Mouse (Mus musculus): ENCODE results near the gene Lhx1. TPM values are rescaled to one million over a fixed set of nuclear protein-coding genes. Genes with fewer than 3 reads are reported as not detected.

The Lhx1 gene
- total RNA-seq, 2 experiments from 2014 or later = 0.27 to 0.28 TPM

- DNase-seq (ENCODE audit: low spot score in 2 of 2) = no peak
These were observed 27.4 kb downstream of the Lhx1 start for GRCm38 (mm10) chr11:84497944-84498343.

DNA sequence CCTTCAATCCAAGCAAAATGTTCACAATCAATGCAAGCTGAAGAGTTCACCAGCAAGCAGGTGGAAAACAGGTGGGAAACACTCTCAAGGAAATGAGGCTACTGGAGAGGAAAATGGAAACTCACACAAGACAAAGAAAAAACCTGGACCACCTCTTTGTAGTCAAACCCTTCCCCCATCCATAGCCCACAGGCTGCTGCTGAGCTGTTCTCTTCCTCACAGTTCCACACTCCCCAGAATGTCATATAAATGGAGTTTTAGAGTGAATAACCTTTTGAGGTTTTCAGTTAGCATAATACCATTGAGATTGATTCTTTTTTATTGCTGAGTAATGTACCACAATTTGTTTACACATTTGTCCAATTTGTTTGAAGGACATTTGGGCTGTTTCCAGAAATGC lies 28.4 kb downstream of the Lhx1 start:
- no peak for DNase-seq (ENCODE audit: low spot score in 2 of 2)

GRCm38 (mm10) chr11:84495774-84496173 lies 29.6 kb downstream of the Lhx1 start:
- DNase-seq (ENCODE audit: low spot score in 2 of 2) = no peak

DNA sequence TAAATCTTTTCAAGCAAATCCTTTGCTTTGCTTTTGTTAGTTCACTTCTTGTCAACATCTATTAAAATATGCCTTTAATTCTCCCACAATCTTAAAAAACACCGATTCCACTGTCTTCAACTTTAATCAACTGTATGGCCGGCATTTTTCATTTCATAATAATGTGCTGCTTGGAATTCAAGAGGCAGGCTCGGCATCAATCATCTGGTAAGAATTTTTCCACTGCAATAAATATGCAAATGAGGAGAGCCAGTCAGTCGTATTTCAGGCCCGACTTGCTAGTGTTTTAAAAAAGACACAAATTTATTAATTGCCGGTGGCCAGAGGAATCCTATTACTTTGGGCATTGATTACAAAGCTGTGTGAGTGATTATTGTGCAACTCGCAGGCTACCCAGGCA lies 43.7 kb downstream of the Lhx1 start:
- no peak for DNase-seq (ENCODE audit: low spot score in 2 of 2)

- no peak for DNase-seq (ENCODE audit: low spot score in 2 of 2)
These were observed 44.9 kb downstream of the Lhx1 start for GRCm38 (mm10) chr11:84480451-84480850.

GRCm38 (mm10) chr11:84476641-84477040 lies 48.7 kb downstream of the Lhx1 start:
- no peak for DNase-seq (ENCODE audit: low spot score in 2 of 2)

DNA sequence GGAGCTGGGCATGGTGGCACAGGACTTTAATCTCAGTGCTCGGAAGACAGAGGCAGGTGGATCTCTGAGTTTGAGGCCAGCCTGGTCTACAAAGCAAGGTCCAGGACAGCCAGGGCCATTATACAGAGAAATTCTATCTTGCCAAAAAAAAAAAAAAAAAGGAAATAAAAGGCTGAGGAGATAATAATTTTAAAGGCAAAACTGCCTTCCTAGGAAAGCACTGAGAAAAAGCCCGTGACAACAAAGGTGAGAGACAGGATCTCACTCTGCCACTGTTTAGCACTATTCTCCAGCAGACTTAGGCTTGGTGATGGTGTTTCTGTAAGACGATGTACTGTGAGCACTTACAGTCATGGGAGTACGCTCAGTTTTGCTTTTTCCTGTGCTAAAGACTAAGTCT lies 49.3 kb downstream of the Lhx1 start:
- no peak for DNase-seq (ENCODE audit: low spot score in 2 of 2)

DNA sequence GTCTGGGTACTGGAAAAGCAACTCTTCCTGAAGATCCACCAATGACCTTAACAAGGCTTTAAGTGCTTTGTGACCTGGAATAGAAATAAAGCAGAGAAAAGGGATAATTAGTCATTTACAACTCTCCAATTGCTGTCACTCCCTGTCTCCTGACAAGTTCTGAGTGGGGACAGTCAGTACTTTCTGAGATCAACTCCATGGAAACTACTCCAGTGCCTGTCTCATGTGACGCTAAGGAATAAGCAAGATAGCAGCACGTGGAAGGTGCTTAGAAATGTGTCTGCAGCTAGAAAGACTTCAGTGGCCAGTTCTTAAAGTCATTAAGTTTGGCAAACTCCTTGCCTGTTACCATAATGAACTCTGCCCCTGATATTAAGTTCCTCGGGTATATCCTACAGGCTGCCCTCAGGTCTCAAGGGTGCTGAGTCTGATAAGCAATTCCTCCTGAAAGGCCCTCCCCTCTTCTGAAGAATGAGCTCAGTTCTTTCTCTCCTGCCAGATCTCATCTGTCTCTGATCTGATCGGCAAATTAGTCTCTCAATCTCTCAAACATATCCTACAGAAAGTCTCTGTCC lies 52.2 kb downstream of the Lhx1 start:
- no peak for DNase-seq (ENCODE audit: low spot score in 2 of 2)

Other genes starting within 250 kb of the Lhx1 start
- gene Aatf, start 12.0 kb downstream of the Lhx1 start, total RNA-seq (2021) = 10 to 100 TPM; 21.5 to 21.6 TPM